Mouse (Mus musculus): ENCODE results near the gene Fanca. TPM values are rescaled to one million over a fixed set of nuclear protein-coding genes. Genes with fewer than 3 reads are reported as not detected.

Gene Fanca
- polyA plus RNA-seq, 1 experiment, result 56.4 TPM

- H3K9me3 ChIP-seq (replicated peaks; ENCODE audit: control insufficient read depth, insufficient read depth, low read length, poor library complexity, severe bottlenecking), result no peaks in the 10 kb centered on the region
- H3K27ac ChIP-seq (ENCODE audit: insufficient read depth, low read length), result no peak overlapping the region
- no peaks in the 10 kb centered on the region for H3K36me3 ChIP-seq (ENCODE audit: control insufficient read depth, insufficient read depth, low read length, poor library complexity, severe bottlenecking)
- TF ChIP-seq EP300 (IDR thresholded peaks at IDR 0.05; ENCODE audit: insufficient read depth, low read depth, low read length) (no peak), CTCF (IDR thresholded peaks at IDR 0.05; ENCODE audit: low read depth, low read length) (no peak), POLR2A (IDR thresholded peaks at IDR 0.05; ENCODE audit: insufficient read depth, low read length) (no peak)
- H3K4me3 ChIP-seq (ENCODE audit: low read depth, low read length), result peak overlapping the region; percentile 72
- no peaks in the 10 kb centered on the region for H3K27me3 ChIP-seq (ENCODE audit: control insufficient read depth, insufficient read depth, low read length, poor library complexity, severe bottlenecking)
- H3K4me1 ChIP-seq (ENCODE audit: control insufficient read depth, insufficient read depth, low read length), result peaks cover 6% of the 10 kb centered on the region
- H3K9ac ChIP-seq (ENCODE audit: low read depth, poor library complexity, severe bottlenecking), result peak overlapping the region; percentile 73
These were observed 14.8 kb upstream of the Fanca start for GRCm38 (mm10) chr8:123333091-123333587.

- H3K9ac ChIP-seq (ENCODE audit: low read depth, poor library complexity, severe bottlenecking), result peak within 1 kb of the TSS; percentile 73
- H3K4me3 ChIP-seq (ENCODE audit: low read depth, low read length), result peak within 1 kb of the TSS; percentile 78
- no peaks in the 10 kb centered on the region for H3K27me3 ChIP-seq (ENCODE audit: control insufficient read depth, insufficient read depth, low read length, poor library complexity, severe bottlenecking)
- TF ChIP-seq POLR2A (IDR thresholded peaks at IDR 0.05; ENCODE audit: insufficient read depth, low read length) (no peak), EP300 (IDR thresholded peaks at IDR 0.05; ENCODE audit: insufficient read depth, low read depth, low read length) (no peak), CTCF (IDR thresholded peaks at IDR 0.05; ENCODE audit: low read depth, low read length) (no peak)
- no peaks in the 10 kb centered on the region for H3K36me3 ChIP-seq (ENCODE audit: control insufficient read depth, insufficient read depth, low read length, poor library complexity, severe bottlenecking)
- peaks cover 6% of the 10 kb centered on the region for H3K4me1 ChIP-seq (ENCODE audit: control insufficient read depth, insufficient read depth, low read length)
- no peaks in the 10 kb centered on the region for H3K9me3 ChIP-seq (replicated peaks; ENCODE audit: control insufficient read depth, insufficient read depth, low read length, poor library complexity, severe bottlenecking)
- H3K27ac ChIP-seq (ENCODE audit: insufficient read depth, low read length), result peak within 1 kb of the TSS; percentile 44
These were observed 14.1 kb upstream of the Fanca start, which contains the start of gene Spire2 for GRCm38 (mm10) chr8:123332262-123333090. TSS of gene Spire2 (plus strand) at chr8:123332713.

- Histone ChIP-seq H3K9ac (ENCODE audit: low read depth, poor library complexity, severe bottlenecking) (peak overlapping the region; percentile 1; the same call in 1 of the 2 replicates), H3K9me3 (replicated peaks; ENCODE audit: control insufficient read depth, insufficient read depth, low read length, poor library complexity, severe bottlenecking) (no peaks in the 10 kb centered on the region), H3K4me3 (ENCODE audit: low read depth, low read length) (peak overlapping the region; percentile 78), H3K27ac (ENCODE audit: insufficient read depth, low read length) (peak overlapping the region; percentile 44), H3K4me1 (ENCODE audit: control insufficient read depth, insufficient read depth, low read length) (no peaks in the 10 kb centered on the region), H3K27me3 (ENCODE audit: control insufficient read depth, insufficient read depth, low read length, poor library complexity, severe bottlenecking) (no peaks in the 10 kb centered on the region), H3K36me3 (ENCODE audit: control insufficient read depth, insufficient read depth, low read length, poor library complexity, severe bottlenecking) (no peaks in the 10 kb centered on the region)
- TF ChIP-seq CTCF (IDR thresholded peaks at IDR 0.05; ENCODE audit: low read depth, low read length), result no peak
- no peak for TF ChIP-seq EP300 (IDR thresholded peaks at IDR 0.05; ENCODE audit: insufficient read depth, low read depth, low read length)
- no peak for TF ChIP-seq POLR2A (IDR thresholded peaks at IDR 0.05; ENCODE audit: insufficient read depth, low read length)
These were observed 13.4 kb upstream of the Fanca start for GRCm38 (mm10) chr8:123331810-123332209.

- Histone ChIP-seq H3K9ac (ENCODE audit: low read depth, poor library complexity, severe bottlenecking) (no peak overlapping the region), H3K9me3 (replicated peaks; ENCODE audit: control insufficient read depth, insufficient read depth, low read length, poor library complexity, severe bottlenecking) (no peaks in the 10 kb centered on the region), H3K4me3 (ENCODE audit: low read depth, low read length) (no peak overlapping the region), H3K27ac (ENCODE audit: insufficient read depth, low read length) (peak overlapping the region; percentile 14; the same call in 1 of the 2 replicates), H3K36me3 (ENCODE audit: control insufficient read depth, insufficient read depth, low read length, poor library complexity, severe bottlenecking) (no peaks in the 10 kb centered on the region), H3K4me1 (ENCODE audit: control insufficient read depth, insufficient read depth, low read length) (no peaks in the 10 kb centered on the region), H3K27me3 (ENCODE audit: control insufficient read depth, insufficient read depth, low read length, poor library complexity, severe bottlenecking) (no peaks in the 10 kb centered on the region)
- no peak for TF ChIP-seq EP300 (IDR thresholded peaks at IDR 0.05; ENCODE audit: insufficient read depth, low read depth, low read length)
- no peak for TF ChIP-seq POLR2A (IDR thresholded peaks at IDR 0.05; ENCODE audit: insufficient read depth, low read length)
- TF ChIP-seq CTCF (IDR thresholded peaks at IDR 0.05; ENCODE audit: low read depth, low read length), result no peak
These were observed 12.9 kb upstream of the Fanca start for GRCm38 (mm10) chr8:123331301-123331700.

- Histone ChIP-seq H3K9me3 (replicated peaks; ENCODE audit: control insufficient read depth, insufficient read depth, low read length, poor library complexity, severe bottlenecking) (no peaks in the 10 kb centered on the region), H3K4me3 (ENCODE audit: low read depth, low read length) (no peak overlapping the region), H3K9ac (ENCODE audit: low read depth, poor library complexity, severe bottlenecking) (no peak overlapping the region), H3K4me1 (ENCODE audit: control insufficient read depth, insufficient read depth, low read length) (no peaks in the 10 kb centered on the region), H3K27ac (ENCODE audit: insufficient read depth, low read length) (no peak overlapping the region), H3K36me3 (ENCODE audit: control insufficient read depth, insufficient read depth, low read length, poor library complexity, severe bottlenecking) (no peaks in the 10 kb centered on the region), H3K27me3 (ENCODE audit: control insufficient read depth, insufficient read depth, low read length, poor library complexity, severe bottlenecking) (no peaks in the 10 kb centered on the region)
- no peak for TF ChIP-seq POLR2A (IDR thresholded peaks at IDR 0.05; ENCODE audit: insufficient read depth, low read length)
- no peak for TF ChIP-seq EP300 (IDR thresholded peaks at IDR 0.05; ENCODE audit: insufficient read depth, low read depth, low read length)
- TF ChIP-seq CTCF (IDR thresholded peaks at IDR 0.05; ENCODE audit: low read depth, low read length), result no peak
These were observed 12.3 kb upstream of the Fanca start for GRCm38 (mm10) chr8:123330701-123331100.

- H3K36me3 ChIP-seq (ENCODE audit: control insufficient read depth, insufficient read depth, low read length, poor library complexity, severe bottlenecking), result no peaks in the 10 kb centered on the region
- H3K27ac ChIP-seq (ENCODE audit: insufficient read depth, low read length), result no peak overlapping the region
- TF ChIP-seq CTCF (IDR thresholded peaks at IDR 0.05; ENCODE audit: low read depth, low read length) (no peak), EP300 (IDR thresholded peaks at IDR 0.05; ENCODE audit: insufficient read depth, low read depth, low read length) (no peak), POLR2A (IDR thresholded peaks at IDR 0.05; ENCODE audit: insufficient read depth, low read length) (no peak)
- no peaks in the 10 kb centered on the region for H3K4me1 ChIP-seq (ENCODE audit: control insufficient read depth, insufficient read depth, low read length)
- H3K4me3 ChIP-seq (ENCODE audit: low read depth, low read length), result no peak overlapping the region
- no peaks in the 10 kb centered on the region for H3K27me3 ChIP-seq (ENCODE audit: control insufficient read depth, insufficient read depth, low read length, poor library complexity, severe bottlenecking)
- no peak overlapping the region for H3K9ac ChIP-seq (ENCODE audit: low read depth, poor library complexity, severe bottlenecking)
- H3K9me3 ChIP-seq (replicated peaks; ENCODE audit: control insufficient read depth, insufficient read depth, low read length, poor library complexity, severe bottlenecking), result no peaks in the 10 kb centered on the region
These were observed 11.6 kb upstream of the Fanca start for GRCm38 (mm10) chr8:123329961-123330360.

Data from ES-Bruce4 (cell line).